Mouse (Mus musculus): ENCODE data around the gene Rpl35.
"Not testable (repeated sequence)": the region's sequence is repeated elsewhere in the genome, so short reads cannot be mapped to it uniquely, and the experiment has no call there.

Gene Rpl35

DNA sequence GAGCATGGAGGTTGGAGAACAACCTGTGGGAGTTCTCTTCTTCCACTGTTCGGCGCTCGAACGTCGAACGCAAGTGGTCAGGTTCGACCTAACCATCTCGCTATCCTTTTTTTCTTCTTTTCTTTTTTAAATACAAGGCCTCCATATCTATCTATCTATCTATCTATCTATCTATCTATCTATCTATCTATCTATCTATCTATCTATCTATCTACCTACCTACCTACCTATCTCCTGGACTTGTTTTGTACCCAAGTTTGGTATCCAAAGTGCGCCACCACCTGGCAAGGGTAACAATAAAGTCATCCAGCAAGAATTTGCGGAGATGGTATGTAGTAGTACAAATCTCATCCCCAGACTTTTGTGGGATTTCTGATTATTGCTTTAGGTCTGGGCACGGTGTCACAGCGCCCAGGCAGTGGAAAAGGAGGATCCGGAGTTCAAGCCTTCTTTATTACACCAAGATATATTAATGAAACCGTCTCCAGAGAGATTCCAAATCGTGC is at the start of gene Rpl35:
Rpl35 (minus strand) TSS at position 51 of the 506 bp plus-strand sequence.
- Histone ChIP-seq H3K9me3 (ENCODE audit: low read length) (no peaks in the 10 kb centered on the region), H3K27me3 (ENCODE audit: insufficient read depth, low read length) (no peaks in the 10 kb centered on the region), H3K4me1 (replicated peaks; ENCODE audit: low read depth, low read length) (peaks cover 61% of the 10 kb centered on the region), H3K36me3 (ENCODE audit: insufficient read depth, low read length) (peaks cover 49% of the 10 kb centered on the region), H3K4me3 (replicated peaks; ENCODE audit: low read length) (peak within 1 kb of the TSS; percentile 98)
- TF ChIP-seq NANOG (IDR thresholded peaks at IDR 0.05; ENCODE audit: borderline replicate concordance, low read length) (no peak), CTCF (conservative IDR thresholded peaks at IDR 0.05; ENCODE audit: low read length) (peak; percentile 31)

DNA sequence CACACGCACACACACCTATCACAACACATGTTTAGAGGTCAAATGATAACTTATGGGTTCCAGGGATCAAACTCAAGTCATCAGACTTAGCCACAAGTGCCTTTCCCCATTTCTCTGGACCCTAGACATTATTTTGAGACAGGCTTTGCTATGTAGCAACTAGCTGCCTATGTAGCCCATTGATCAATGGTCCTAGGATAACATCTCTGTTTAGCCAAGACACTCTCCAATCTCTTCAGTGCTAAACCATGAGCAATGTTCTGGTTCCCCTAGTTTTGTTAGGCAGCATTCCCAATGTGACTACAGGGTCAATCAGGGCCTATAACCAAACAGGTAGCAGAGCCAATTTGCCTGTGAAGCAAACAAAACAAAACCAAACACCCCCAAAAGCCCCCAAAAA is 43.1 kb upstream of the Rpl35 start:
- Histone ChIP-seq H3K9me3 (ENCODE audit: low read length) (no peaks in the 10 kb centered on the region), H3K4me1 (replicated peaks; ENCODE audit: low read depth, low read length) (no peaks in the 10 kb centered on the region), H3K4me3 (replicated peaks; ENCODE audit: low read length) (no peak overlapping the region), H3K36me3 (ENCODE audit: insufficient read depth, low read length) (peaks cover 73% of the 10 kb centered on the region), H3K27me3 (ENCODE audit: insufficient read depth, low read length) (no peaks in the 10 kb centered on the region)
- TF ChIP-seq NANOG (IDR thresholded peaks at IDR 0.05; ENCODE audit: borderline replicate concordance, low read length) (no peak), CTCF (conservative IDR thresholded peaks at IDR 0.05; ENCODE audit: low read length) (no peak), POU5F1 (IDR thresholded peaks at IDR 0.05; ENCODE audit: borderline replicate concordance, low read length) (no peak)

DNA sequence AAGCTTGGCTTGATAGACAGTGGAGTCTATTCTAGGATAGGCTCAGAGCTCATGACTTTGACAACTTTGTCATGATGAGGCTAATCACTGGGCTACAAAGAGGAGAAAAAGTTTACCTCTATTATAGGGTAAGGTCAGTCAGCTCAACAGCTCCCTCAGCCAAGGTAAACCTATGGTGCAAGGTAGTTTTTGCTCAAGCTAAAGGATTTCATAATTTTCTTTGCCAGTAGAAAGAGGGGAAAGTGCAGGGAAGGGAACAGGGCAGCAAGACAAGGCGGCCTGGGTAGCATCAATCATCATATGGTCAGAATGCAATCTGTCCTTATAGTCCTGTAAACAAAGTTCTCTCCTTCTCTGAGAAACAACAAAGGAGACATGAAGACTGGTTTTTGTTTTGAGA is 34.8 kb upstream of the Rpl35 start:
- H3K4me1 ChIP-seq (replicated peaks; ENCODE audit: low read depth, low read length): no peaks in the 10 kb centered on the region
- H3K9me3 ChIP-seq (ENCODE audit: low read length): no peaks in the 10 kb centered on the region
- peaks cover 47% of the 10 kb centered on the region for H3K36me3 ChIP-seq (ENCODE audit: insufficient read depth, low read length)
- H3K27me3 ChIP-seq (ENCODE audit: insufficient read depth, low read length): no peaks in the 10 kb centered on the region
- no peak for TF ChIP-seq POU5F1 (IDR thresholded peaks at IDR 0.05; ENCODE audit: borderline replicate concordance, low read length)
- no peak for TF ChIP-seq NANOG (IDR thresholded peaks at IDR 0.05; ENCODE audit: borderline replicate concordance, low read length)
- TF ChIP-seq CTCF (conservative IDR thresholded peaks at IDR 0.05; ENCODE audit: low read length): no peak
- H3K4me3 ChIP-seq (replicated peaks; ENCODE audit: low read length): no peak overlapping the region

DNA sequence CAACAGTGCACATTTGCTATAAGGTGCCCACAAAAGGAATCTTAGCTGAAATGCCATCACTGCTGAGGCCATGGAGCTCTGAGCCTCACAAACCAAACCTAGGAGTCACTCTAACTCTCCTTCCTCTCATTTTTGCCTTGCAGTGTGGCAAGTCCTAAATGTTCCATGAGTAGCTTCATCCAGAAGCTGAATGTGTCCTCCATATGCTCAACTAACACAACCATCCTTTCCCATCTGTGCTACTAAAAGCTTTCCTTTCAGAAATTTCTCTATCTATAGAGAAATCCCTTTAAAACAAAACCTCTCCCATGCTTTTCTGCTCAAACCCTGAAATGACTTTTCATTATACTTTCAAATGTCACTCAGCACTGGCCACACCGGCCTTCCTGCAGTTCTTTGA is 26.2 kb upstream of the Rpl35 start:
- peaks cover 71% of the 10 kb centered on the region for H3K36me3 ChIP-seq (ENCODE audit: insufficient read depth, low read length)
- H3K4me1 ChIP-seq (replicated peaks; ENCODE audit: low read depth, low read length): no peaks in the 10 kb centered on the region
- TF ChIP-seq CTCF (conservative IDR thresholded peaks at IDR 0.05; ENCODE audit: low read length): no peak
- TF ChIP-seq POU5F1 (IDR thresholded peaks at IDR 0.05; ENCODE audit: borderline replicate concordance, low read length): no peak
- no peak for TF ChIP-seq NANOG (IDR thresholded peaks at IDR 0.05; ENCODE audit: borderline replicate concordance, low read length)
- H3K9me3 ChIP-seq (ENCODE audit: low read length): no peaks in the 10 kb centered on the region
- no peaks in the 10 kb centered on the region for H3K27me3 ChIP-seq (ENCODE audit: insufficient read depth, low read length)
- H3K4me3 ChIP-seq (replicated peaks; ENCODE audit: low read length): no peak overlapping the region

DNA sequence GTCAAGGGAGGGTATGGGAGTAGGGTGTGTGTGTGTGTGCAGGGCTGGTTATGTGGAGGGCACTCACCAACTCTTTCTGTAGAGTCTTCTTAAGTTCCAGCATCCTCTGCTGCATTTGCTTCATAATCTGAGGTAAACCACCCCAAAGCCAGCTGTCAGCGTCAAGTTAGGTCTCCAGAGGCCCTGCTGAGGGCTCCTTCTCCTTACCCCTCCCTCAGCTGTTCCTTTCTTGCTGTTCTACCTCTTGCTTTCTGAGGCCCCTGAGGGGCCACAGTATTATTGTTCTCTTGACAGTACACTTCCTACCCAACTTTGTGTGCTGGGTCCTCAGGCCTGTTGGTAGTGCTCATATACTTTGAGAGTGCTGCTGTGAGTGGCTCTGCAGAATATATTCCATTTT is 14.6 kb upstream of the Rpl35 start:
- TF ChIP-seq POU5F1 (IDR thresholded peaks at IDR 0.05; ENCODE audit: borderline replicate concordance, low read length) (no peak), CTCF (conservative IDR thresholded peaks at IDR 0.05; ENCODE audit: low read length) (no peak), NANOG (IDR thresholded peaks at IDR 0.05; ENCODE audit: borderline replicate concordance, low read length) (no peak)
- no peaks in the 10 kb centered on the region for H3K27me3 ChIP-seq (ENCODE audit: insufficient read depth, low read length)
- no peak overlapping the region for H3K4me3 ChIP-seq (replicated peaks; ENCODE audit: low read length)
- H3K4me1 ChIP-seq (replicated peaks; ENCODE audit: low read depth, low read length): no peaks in the 10 kb centered on the region
- H3K36me3 ChIP-seq (ENCODE audit: insufficient read depth, low read length): peaks cover 90% of the 10 kb centered on the region
- no peaks in the 10 kb centered on the region for H3K9me3 ChIP-seq (ENCODE audit: low read length)

DNA sequence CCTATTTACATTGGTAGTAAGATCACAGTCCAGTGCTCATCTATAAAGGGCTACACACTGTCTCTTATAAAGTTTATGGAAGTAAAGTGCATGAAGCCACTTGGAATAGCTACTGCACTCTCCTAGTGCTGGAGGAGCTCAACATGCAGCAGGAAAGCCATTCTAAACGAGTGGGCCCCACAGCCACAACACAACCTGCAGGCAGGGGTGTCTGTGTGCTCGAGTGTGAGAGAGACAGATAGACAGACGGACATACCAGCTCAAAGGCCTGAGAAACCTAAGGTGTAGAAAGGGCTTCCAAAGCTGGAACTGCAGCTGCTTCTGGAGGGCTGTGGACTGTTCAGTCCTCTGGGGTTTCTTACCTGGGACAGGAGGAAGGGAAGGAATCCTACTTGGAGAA is 11.2 kb upstream of the Rpl35 start:
- peaks cover 23% of the 10 kb centered on the region for H3K4me1 ChIP-seq (replicated peaks; ENCODE audit: low read depth, low read length)
- peaks cover 93% of the 10 kb centered on the region for H3K36me3 ChIP-seq (ENCODE audit: insufficient read depth, low read length)
- H3K4me3 ChIP-seq (replicated peaks; ENCODE audit: low read length): no peak overlapping the region
- H3K9me3 ChIP-seq (ENCODE audit: low read length): no peaks in the 10 kb centered on the region
- no peaks in the 10 kb centered on the region for H3K27me3 ChIP-seq (ENCODE audit: insufficient read depth, low read length)
- TF ChIP-seq NANOG (IDR thresholded peaks at IDR 0.05; ENCODE audit: borderline replicate concordance, low read length) (no peak), POU5F1 (IDR thresholded peaks at IDR 0.05; ENCODE audit: borderline replicate concordance, low read length) (no peak), CTCF (conservative IDR thresholded peaks at IDR 0.05; ENCODE audit: low read length) (no peak)

DNA sequence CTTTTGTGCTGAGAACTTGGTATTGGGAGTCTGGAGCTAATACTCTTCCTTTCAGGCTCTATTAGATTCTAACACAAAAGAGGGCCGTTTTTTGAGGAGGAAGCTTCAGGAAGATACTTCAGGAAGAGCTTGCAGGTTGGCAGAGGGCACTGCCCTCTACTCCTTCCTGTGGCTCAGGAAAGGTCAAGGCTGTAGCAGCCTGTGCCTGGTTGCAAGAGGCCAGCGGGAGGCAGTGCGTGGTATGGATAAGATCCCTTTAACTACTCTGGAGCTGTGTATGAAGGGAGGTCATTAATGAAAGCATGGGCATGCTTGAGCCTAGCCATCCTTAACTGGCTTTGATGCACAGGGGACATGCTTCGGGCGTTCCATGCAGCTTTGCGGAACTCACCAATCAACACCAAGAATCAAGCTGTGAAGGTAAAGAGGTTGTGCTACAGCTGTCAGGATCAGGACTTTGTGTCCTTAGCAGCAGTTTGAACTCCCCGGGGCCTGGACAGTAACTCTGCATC is 7.4 kb upstream of the Rpl35 start:
- H3K9me3 ChIP-seq (ENCODE audit: low read length): no peaks in the 10 kb centered on the region
- peaks cover 51% of the 10 kb centered on the region for H3K4me1 ChIP-seq (replicated peaks; ENCODE audit: low read depth, low read length)
- H3K27me3 ChIP-seq (ENCODE audit: insufficient read depth, low read length): no peaks in the 10 kb centered on the region
- no peak for TF ChIP-seq NANOG (IDR thresholded peaks at IDR 0.05; ENCODE audit: borderline replicate concordance, low read length)
- no peak for TF ChIP-seq CTCF (conservative IDR thresholded peaks at IDR 0.05; ENCODE audit: low read length)
- TF ChIP-seq POU5F1 (IDR thresholded peaks at IDR 0.05; ENCODE audit: borderline replicate concordance, low read length): no peak
- no peak overlapping the region for H3K4me3 ChIP-seq (replicated peaks; ENCODE audit: low read length)
- peaks cover 80% of the 10 kb centered on the region for H3K36me3 ChIP-seq (ENCODE audit: insufficient read depth, low read length)

DNA sequence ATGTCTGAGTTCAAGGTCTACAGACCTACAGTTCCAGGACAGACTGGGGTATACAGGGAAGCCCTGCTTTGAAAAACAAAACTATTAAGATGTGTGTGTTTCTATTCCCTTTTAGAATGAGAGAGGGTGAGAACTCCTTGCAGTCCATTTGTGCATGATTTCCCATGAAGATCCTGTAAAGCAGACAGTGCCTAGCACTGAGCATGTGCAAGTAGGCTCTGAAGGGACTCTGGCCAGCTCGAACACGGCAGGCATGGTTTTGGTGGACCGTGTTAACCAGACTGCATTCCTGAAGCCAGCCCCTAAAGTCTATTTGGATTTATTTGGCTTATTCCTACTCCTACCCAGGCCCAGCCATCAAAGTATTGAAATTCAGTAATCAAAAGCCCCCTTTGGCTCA is 6.5 kb upstream of the Rpl35 start:
- no peaks in the 10 kb centered on the region for H3K27me3 ChIP-seq (ENCODE audit: insufficient read depth, low read length)
- H3K36me3 ChIP-seq (ENCODE audit: insufficient read depth, low read length): peaks cover 73% of the 10 kb centered on the region
- TF ChIP-seq NANOG (IDR thresholded peaks at IDR 0.05; ENCODE audit: borderline replicate concordance, low read length) (no peak), POU5F1 (IDR thresholded peaks at IDR 0.05; ENCODE audit: borderline replicate concordance, low read length) (no peak), CTCF (conservative IDR thresholded peaks at IDR 0.05; ENCODE audit: low read length) (no peak)
- no peak overlapping the region for H3K4me3 ChIP-seq (replicated peaks; ENCODE audit: low read length)
- no peaks in the 10 kb centered on the region for H3K9me3 ChIP-seq (ENCODE audit: low read length)
- H3K4me1 ChIP-seq (replicated peaks; ENCODE audit: low read depth, low read length): peaks cover 55% of the 10 kb centered on the region

DNA sequence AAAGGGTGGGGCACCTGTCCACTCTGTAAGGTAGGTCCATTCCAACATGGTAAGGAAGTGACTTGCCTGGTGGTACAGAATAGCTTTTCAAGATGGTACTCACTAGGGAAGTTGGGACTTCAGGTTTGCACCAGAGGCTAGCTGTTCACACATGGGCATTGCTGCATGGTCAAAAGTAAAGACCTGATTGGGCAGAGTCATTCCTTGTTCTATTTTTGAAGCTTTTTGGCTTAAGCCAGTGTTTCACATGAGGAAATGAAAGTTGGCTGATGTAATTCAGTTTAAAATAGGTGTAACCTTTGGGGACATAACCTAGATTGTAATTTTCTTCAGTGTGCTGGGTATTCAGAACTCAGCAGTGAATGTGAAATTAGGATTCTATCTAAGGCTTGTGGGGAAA is 5.8 kb upstream of the Rpl35 start:
- Histone ChIP-seq H3K27me3 (ENCODE audit: insufficient read depth, low read length) (no peaks in the 10 kb centered on the region), H3K36me3 (ENCODE audit: insufficient read depth, low read length) (peaks cover 66% of the 10 kb centered on the region), H3K9me3 (ENCODE audit: low read length) (no peaks in the 10 kb centered on the region), H3K4me3 (replicated peaks; ENCODE audit: low read length) (no peak overlapping the region), H3K4me1 (replicated peaks; ENCODE audit: low read depth, low read length) (peaks cover 62% of the 10 kb centered on the region)
- TF ChIP-seq POU5F1 (IDR thresholded peaks at IDR 0.05; ENCODE audit: borderline replicate concordance, low read length): no peak
- TF ChIP-seq CTCF (conservative IDR thresholded peaks at IDR 0.05; ENCODE audit: low read length): no peak
- no peak for TF ChIP-seq NANOG (IDR thresholded peaks at IDR 0.05; ENCODE audit: borderline replicate concordance, low read length)

DNA sequence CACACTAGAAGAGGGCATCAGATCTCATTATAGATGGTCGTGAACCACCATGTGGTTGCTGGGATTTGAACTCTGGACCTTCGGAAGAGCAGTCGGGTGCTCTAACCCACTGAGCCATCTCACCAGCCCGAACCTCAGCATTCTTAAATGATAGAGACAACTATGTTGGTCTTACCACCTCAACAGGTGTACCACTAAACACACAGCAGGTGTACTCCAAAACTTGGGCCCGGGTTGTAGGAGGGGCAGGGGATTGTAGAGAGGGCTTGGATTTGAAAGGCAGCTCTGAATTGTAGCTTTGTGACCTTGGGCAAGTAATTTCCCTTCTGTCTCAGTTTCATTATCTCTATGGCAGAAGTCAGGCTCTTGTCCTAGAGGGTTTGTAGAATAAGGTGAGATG is 4.7 kb upstream of the Rpl35 start:
- H3K9me3 ChIP-seq (ENCODE audit: low read length); H3K27me3 ChIP-seq (ENCODE audit: insufficient read depth, low read length); H3K4me3 ChIP-seq (replicated peaks; ENCODE audit: low read length): not testable (repeated sequence)
- Histone ChIP-seq H3K36me3 (ENCODE audit: insufficient read depth, low read length) (peaks cover 55% of the 10 kb centered on the region), H3K4me1 (replicated peaks; ENCODE audit: low read depth, low read length) (peaks cover 67% of the 10 kb centered on the region)
